Mouse (Mus musculus) left cerebral cortex, adult 2 months (tissue): ENCODE results near the gene Cnga1. TPM values are rescaled to one million over a fixed set of nuclear protein-coding genes. Genes with fewer than 3 reads are reported as not detected.

ENCODE experiments used
- DNase-seq, 2 experiments: peaks; one replicate each; pipeline ENCODE4 v3.0.0; 2021 to 2022; ENCODE audit warnings: low spot score in 2 of 2, mixed read lengths in 1 of 2; ENCODE audit errors: extremely low spot score in 1 of 2
- H3K27ac ChIP-seq: fragments of 200-600 bp; 2 replicates; pipeline ENCODE4 v1.8.1; 2022
- H3K4me3 ChIP-seq: fragments of 200-600 bp; 2 replicates; pipeline ENCODE4 v1.8.1; 2022
- CTCF ChIP-seq: fragments of 200-600 bp; IDR thresholded peaks from 2 replicates; pipeline ENCODE4 v1.8.1; 2022; ENCODE audit warnings: antibody characterized with exemption, mild to moderate bottlenecking, moderate library complexity
- intact Hi-C: fragments of 180-260 bp; cut with DNase I; formaldehyde crosslinking; loops from one replicate; pipeline ENCODE4 v1.15.1; 2025
- total RNA-seq, 2 experiments: library from RNA; stranded (reverse); gene quantifications; 2 replicates each; pipeline ENCODE4 v1.2.3; 2021

Gene Cnga1
- total RNA-seq, 2 experiments from 2014 or later, result not detected

- no peak for DNase-seq
- no peak for TF ChIP-seq CTCF
- intact Hi-C loops, result no loop called here
- no peak overlapping the region for H3K4me3 ChIP-seq
- no peak overlapping the region for H3K27ac ChIP-seq
Observed at GRCm38 (mm10) chr5:72658375-72658774, 14.3 kb upstream of the Cnga1 start.

- DNase-seq, result no peak
- intact Hi-C loops, result no loop called here
- H3K27ac ChIP-seq, result no peak overlapping the region
- H3K4me3 ChIP-seq, result no peak overlapping the region
- no peak for TF ChIP-seq CTCF
Observed at GRCm38 (mm10) chr5:72656270-72656791, 12.3 kb upstream of the Cnga1 start.

GRCm38 (mm10) chr5:72653068-72653674 is 9.1 kb upstream of the Cnga1 start:
- intact Hi-C loops, result no loop called here
- DNase-seq, result no peak
- no peak overlapping the region for H3K27ac ChIP-seq
- TF ChIP-seq CTCF, result no peak
- H3K4me3 ChIP-seq, result no peak overlapping the region

- H3K27ac ChIP-seq, result no peak overlapping the region
- intact Hi-C loops, result no loop called here
Observed at GRCm38 (mm10) chr5:72648987-72649735, 5.1 kb upstream of the Cnga1 start.

GRCm38 (mm10) chr5:72647958-72648595 is 4.0 kb upstream of the Cnga1 start:
- intact Hi-C loops, result no loop called here
- no peak overlapping the region for H3K27ac ChIP-seq
- TF ChIP-seq CTCF, result no peak
- DNase-seq, result no peak
- H3K4me3 ChIP-seq, result peak overlapping the region; percentile 44

More at GRCm38 (mm10) chr5:72648987-72649735, 5.1 kb upstream of the Cnga1 start:
- TF ChIP-seq CTCF, result no peak
- H3K4me3 ChIP-seq, result no peak overlapping the region
- no peak for DNase-seq

- Histone ChIP-seq H3K4me3 (peak within 1 kb of the TSS; percentile 44), H3K27ac (no peak within 1 kb of the TSS)
- DNase-seq, result peak; percentile 13 to 20
- intact Hi-C loops, result no loop called here
- no peak; the same call in 1 of the 2 replicates for TF ChIP-seq CTCF
Observed at GRCm38 (mm10) chr5:72647418-72647907, 3.4 kb upstream of the Cnga1 start, which contains the start of gene Nipal1. Nipal1 (plus strand) TSS chr5:72647795.

- peak overlapping the region; percentile 44 for H3K4me3 ChIP-seq
- TF ChIP-seq CTCF, result no peak
- DNase-seq, result no peak
- H3K27ac ChIP-seq, result no peak overlapping the region
- intact Hi-C loops, result no loop called here
Observed at GRCm38 (mm10) chr5:72646996-72647395, 2.9 kb upstream of the Cnga1 start.

- Histone ChIP-seq H3K4me3 (no peak overlapping the region), H3K27ac (no peak overlapping the region)
- intact Hi-C loops, result no loop called here
- DNase-seq, result no peak
- TF ChIP-seq CTCF, result no peak; the same call in 1 of the 2 replicates
Observed at GRCm38 (mm10) chr5:72646131-72646530, 2.1 kb upstream of the Cnga1 start.

- no peak for DNase-seq
- intact Hi-C loops, result no loop called here
- no peak overlapping the region for H3K4me3 ChIP-seq
- no peak overlapping the region for H3K27ac ChIP-seq
- no peak for TF ChIP-seq CTCF
Observed at GRCm38 (mm10) chr5:72643655-72644054, 420 bp downstream of the Cnga1 start.

GRCm38 (mm10) chr5:72640072-72640471 is 4.0 kb downstream of the Cnga1 start:
- no peak for TF ChIP-seq CTCF
- no peak for DNase-seq
- intact Hi-C loops, result no loop called here
- Histone ChIP-seq H3K4me3 (no peak overlapping the region), H3K27ac (no peak overlapping the region)

GRCm38 (mm10) chr5:72636576-72636975 is 7.5 kb downstream of the Cnga1 start:
- TF ChIP-seq CTCF, result no peak
- Histone ChIP-seq H3K27ac (no peak overlapping the region), H3K4me3 (no peak overlapping the region)
- intact Hi-C loops, result no loop called here
- DNase-seq, result no peak

GRCm38 (mm10) chr5:72636122-72636521 is 8.0 kb downstream of the Cnga1 start:
- DNase-seq, result no peak
- Histone ChIP-seq H3K27ac (no peak overlapping the region), H3K4me3 (no peak overlapping the region)
- intact Hi-C loops, result no loop called here
- TF ChIP-seq CTCF, result no peak
